8 mouse cellular contexts compared by ENCODE assay signal in the genomic region with DNA sequence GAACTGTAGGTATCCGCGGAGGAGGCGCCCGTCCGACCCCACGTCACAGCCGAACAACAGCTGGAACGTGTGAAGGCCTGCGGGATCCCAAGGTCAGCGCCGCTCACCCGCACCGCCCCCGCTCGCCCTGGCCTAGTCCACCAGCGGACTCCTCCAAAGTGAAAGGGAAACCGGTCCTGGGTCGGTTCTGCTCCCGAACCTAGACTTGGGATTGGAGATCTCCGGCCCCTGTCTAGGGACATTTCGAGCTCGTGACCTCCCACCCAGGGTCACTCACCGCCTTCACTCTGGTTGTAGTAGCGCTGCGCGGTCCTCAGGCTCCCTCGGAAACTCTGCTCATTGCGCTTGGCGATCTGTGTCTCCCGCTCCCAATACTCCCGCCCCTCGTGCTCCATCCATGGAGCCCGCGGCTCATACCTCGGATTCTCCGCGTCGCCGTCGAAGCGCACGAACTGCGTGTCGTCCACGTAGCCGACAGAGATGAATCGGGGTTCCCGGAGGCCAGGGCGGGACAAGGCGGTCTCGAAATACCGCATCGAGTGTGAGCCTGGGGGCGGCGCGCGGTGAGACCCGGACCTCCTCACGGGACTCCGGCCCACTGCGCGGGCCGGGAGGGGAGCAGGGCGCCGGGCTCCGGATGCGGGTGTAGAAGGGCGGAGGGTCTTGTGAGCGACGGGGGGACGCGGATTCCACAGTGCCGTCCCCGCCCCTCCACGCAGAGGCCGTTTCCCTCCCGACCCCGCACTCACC. TPM values are rescaled to one million over a fixed set of nuclear protein-coding genes. Genes with fewer than 3 reads are reported as not detected.
DNase-seq lines count a peak whose midpoint lies in the region; ATAC-seq and TF ChIP-seq lines count a peak whose summit lies in the region.

No protein-coding gene starts in this region.

- intact Hi-C loops in heart, adult 2 months (cut with DNase I) = loop anchor here (10.0 kb wide), 1 partner anchor 50 kb away; the partner anchor contains the start of gene H2-T3

- peak overlapping the region; percentile 49 for H3K4me3 ChIP-seq in heart, adult 2 months
- peak overlapping the region; percentile 31 for H3K4me3 ChIP-seq in limb, embryonic 12.5 days (replicated peaks)
- peak overlapping the region; percentile 31 for H3K4me3 ChIP-seq in neural tube, embryonic 13.5 days

- peaks cover 12% of the 10 kb centered on the region for H3K27me3 ChIP-seq in heart, adult 2 months (ENCODE audit: control insufficient read depth, insufficient read depth, low read length)
- H3K27me3 ChIP-seq in limb, embryonic 12.5 days = peaks cover 77% of the 10 kb centered on the region
- peaks cover 75% of the 10 kb centered on the region for H3K27me3 ChIP-seq in neural tube, embryonic 13.5 days

- peak; percentile 70 for ATAC-seq in granulocyte monocyte progenitor cell, adult 5-6 weeks (replicated peaks; ENCODE audit: poor library complexity, severe bottlenecking)
- peak; percentile 63; the same call in 1 of the 2 replicates for ATAC-seq in limb, embryonic 12.5 days (ENCODE audit: insufficient number of reproducible peaks, insufficient read depth, low FRiP score, low TSS enrichment, low read depth)
- ATAC-seq in neural tube, embryonic 13.5 days (ENCODE audit: low read depth) = peak; percentile 72; the same call in 1 of the 2 replicates

- H3K4me1 ChIP-seq in heart, adult 2 months (ENCODE audit: control insufficient read depth, insufficient read depth, low read length) = no peaks in the 10 kb centered on the region
- peaks cover 6% of the 10 kb centered on the region; the same call in 1 of the 2 replicates for H3K4me1 ChIP-seq in limb, embryonic 12.5 days (replicated peaks)
- peaks cover 10% of the 10 kb centered on the region for H3K4me1 ChIP-seq in neural tube, embryonic 13.5 days (replicated peaks)

- 2% methylated on average over 78 of the region's 78 CpGs for WGBS in heart, adult 2 months
- WGBS in limb, embryonic 12.5 days = 2% methylated on average over 78 of the region's 78 CpGs
- WGBS in neural tube, embryonic 13.5 days = 2% methylated on average over 67 of the region's 78 CpGs

- H3K36me3 ChIP-seq in heart, adult 2 months (ENCODE audit: control insufficient read depth, insufficient read depth, low read length) = no peaks in the 10 kb centered on the region
- no peaks in the 10 kb centered on the region for H3K36me3 ChIP-seq in limb, embryonic 12.5 days
- no peaks in the 10 kb centered on the region for H3K36me3 ChIP-seq in neural tube, embryonic 13.5 days

- no peak for TF ChIP-seq EP300 in heart, adult 2 months (IDR thresholded peaks at IDR 0.05; ENCODE audit: insufficient read depth, low read depth, low read length)

- no peak for TF ChIP-seq POLR2A in heart, adult 2 months (IDR thresholded peaks at IDR 0.05; ENCODE audit: insufficient read depth, low read depth, low read length)

- no peaks in the 10 kb centered on the region for H3K79me2 ChIP-seq in heart, adult 2 months (replicated peaks; ENCODE audit: control insufficient read depth, insufficient read depth, low read length)

- no peak overlapping the region for H3K27ac ChIP-seq in heart, adult 2 months
- H3K27ac ChIP-seq in limb, embryonic 12.5 days = no peak overlapping the region
- H3K27ac ChIP-seq in neural tube, embryonic 13.5 days (replicated peaks) = no peak overlapping the region

- H3K9ac ChIP-seq in heart, adult 2 months (ENCODE audit: low read depth, low read length) = peak overlapping the region; percentile 66
- H3K9ac ChIP-seq in limb, embryonic 12.5 days (replicated peaks) = 0 out of 2 replicates have a peak overlapping the region, but pooled peaks have one; percentile 34
- peak overlapping the region; percentile 26; the same call in 1 of the 2 replicates for H3K9ac ChIP-seq in neural tube, embryonic 13.5 days

- no peaks in the 10 kb centered on the region for H3K9me3 ChIP-seq in limb, embryonic 12.5 days
- no peaks in the 10 kb centered on the region for H3K9me3 ChIP-seq in neural tube, embryonic 13.5 days

- peak in 1 of 2 experiments; percentile 35 for DNase-seq in heart, adult 2 months
- DNase-seq in heart, postnatal 4 days = no peak
- peak; percentile 27 for DNase-seq in adrenal gland, postnatal 10 days
- DNase-seq in ovary, postnatal 10 days (ENCODE audit: low spot score) = no peak
- DNase-seq in left cerebral cortex, adult 18-20 months (ENCODE audit: low spot score in 2 of 2) = no peak

- no peak for TF ChIP-seq CTCF in heart, adult 2 months (IDR thresholded peaks at IDR 0.05)

- H3K4me2 ChIP-seq in limb, embryonic 12.5 days = peak overlapping the region; percentile 51
- peak overlapping the region; percentile 55 for H3K4me2 ChIP-seq in neural tube, embryonic 13.5 days

RNA-seq across cellular contexts. Expression of gene Gm7030, which starts 16.1 kb away (rescaled TPM):
- not detected for total RNA-seq in heart, adult 2 months (2021)
- not detected in 2 replicates for polyA plus RNA-seq in heart, adult 2 months (2012; rRNA removed)
- not detected for total RNA-seq in heart, postnatal 4 days (2021)
- total RNA-seq in adrenal gland, postnatal 10 days (2021) = not detected
- total RNA-seq in granulocyte monocyte progenitor cell, adult 5-6 weeks (2014; fragmentation: Nextera tagmentation) = not detected in 2 replicates
- total RNA-seq in granulocyte monocyte progenitor cell, adult 5-6 weeks (2017) = not detected in 2 replicates
- not detected in 2 replicates for polyA plus RNA-seq in limb, embryonic 12.5 days (2016; fragmentation: Nextera tagmentation; extraction: Ambion mirVana)
- not detected in 2 replicates for polyA plus RNA-seq in neural tube, embryonic 13.5 days (2015; fragmentation: Nextera tagmentation; extraction: Ambion mirVana)
- total RNA-seq in left cerebral cortex, adult 18-20 months (2021) = not detected

RNA-seq across cellular contexts. Expression of gene Gm8909, which starts 23.1 kb away (rescaled TPM):
- total RNA-seq in heart, adult 2 months (2021) = under 1 TPM in 1 of 2 experiments, not detected in 1; 0.29 TPM
- polyA plus RNA-seq in heart, adult 2 months (2012; rRNA removed) = not detected in 2 replicates
- total RNA-seq in heart, postnatal 4 days (2021) = not detected
- under 1 TPM in 1 of 2 experiments, not detected in 1; 0.33 TPM for total RNA-seq in adrenal gland, postnatal 10 days (2021)
- not detected in 2 replicates for total RNA-seq in granulocyte monocyte progenitor cell, adult 5-6 weeks (2014; fragmentation: Nextera tagmentation)
- total RNA-seq in granulocyte monocyte progenitor cell, adult 5-6 weeks (2017) = not detected in 2 replicates
- polyA plus RNA-seq in limb, embryonic 12.5 days (2016; fragmentation: Nextera tagmentation; extraction: Ambion mirVana) = not detected in 2 replicates
- not detected in 2 replicates for polyA plus RNA-seq in neural tube, embryonic 13.5 days (2015; fragmentation: Nextera tagmentation; extraction: Ambion mirVana)
- not detected for total RNA-seq in left cerebral cortex, adult 18-20 months (2021)

RNA-seq across cellular contexts. Expression of gene Gm19684, which starts 23.8 kb away (rescaled TPM):
- under 1 TPM in 1 of 2 experiments, not detected in 1; 0.23 TPM for total RNA-seq in heart, adult 2 months (2021)
- 0.16 and 0.41 TPM in 2 replicates for polyA plus RNA-seq in heart, adult 2 months (2012; rRNA removed)
- total RNA-seq in heart, postnatal 4 days (2021) = not detected
- not detected for total RNA-seq in adrenal gland, postnatal 10 days (2021)
- 0.58 TPM in 1 of 2 replicates, not detected in the other for total RNA-seq in granulocyte monocyte progenitor cell, adult 5-6 weeks (2014; fragmentation: Nextera tagmentation)
- total RNA-seq in granulocyte monocyte progenitor cell, adult 5-6 weeks (2017) = not detected in 2 replicates
- polyA plus RNA-seq in limb, embryonic 12.5 days (2016; fragmentation: Nextera tagmentation; extraction: Ambion mirVana) = not detected in 2 replicates
- polyA plus RNA-seq in neural tube, embryonic 13.5 days (2015; fragmentation: Nextera tagmentation; extraction: Ambion mirVana) = not detected in 2 replicates
- not detected for total RNA-seq in left cerebral cortex, adult 18-20 months (2021)

RNA-seq across cellular contexts. Expression of gene H2-T3, which starts 44.8 kb away (rescaled TPM):
- not detected for total RNA-seq in heart, adult 2 months (2021)
- polyA plus RNA-seq in heart, adult 2 months (2012; rRNA removed) = not detected in 2 replicates
- total RNA-seq in heart, postnatal 4 days (2021) = not detected
- not detected for total RNA-seq in adrenal gland, postnatal 10 days (2021)
- not detected in 2 replicates for total RNA-seq in granulocyte monocyte progenitor cell, adult 5-6 weeks (2014; fragmentation: Nextera tagmentation)
- total RNA-seq in granulocyte monocyte progenitor cell, adult 5-6 weeks (2017) = not detected in 2 replicates
- not detected in 2 replicates for polyA plus RNA-seq in limb, embryonic 12.5 days (2016; fragmentation: Nextera tagmentation; extraction: Ambion mirVana)
- not detected in 2 replicates for polyA plus RNA-seq in neural tube, embryonic 13.5 days (2015; fragmentation: Nextera tagmentation; extraction: Ambion mirVana)
- under 1 TPM in 1 of 2 experiments, not detected in 1; 0.37 TPM for total RNA-seq in left cerebral cortex, adult 18-20 months (2021)
